In genomic region chr13:40730651-40731178, GRCm38 (mm10) we compare ENCODE assay signal across 7 mouse cellular contexts. TPM values are rescaled to one million over a fixed set of nuclear protein-coding genes. Genes with fewer than 3 reads are reported as not detected.
DNase-seq lines count a peak whose midpoint lies in the region; ATAC-seq and TF ChIP-seq lines count a peak whose summit lies in the region.

No protein-coding gene starts in this region.

- no peak overlapping the region; the same call in 1 of the 2 replicates for H3K9ac ChIP-seq in heart, embryonic 16.5 days (ENCODE audit: low read length)
- peak overlapping the region; percentile 83 for H3K9ac ChIP-seq in limb, embryonic 12.5 days (replicated peaks)

- ATAC-seq in heart, embryonic 16.5 days (replicated peaks; ENCODE audit: extremely low read depth, insufficient read depth, low FRiP score) = no peak
- ATAC-seq in limb, embryonic 12.5 days (ENCODE audit: insufficient number of reproducible peaks, insufficient read depth, low FRiP score, low TSS enrichment, low read depth) = peak; percentile 66

- DNase-seq in thymus, postnatal 0 days (ENCODE audit: low spot score) = peak; percentile 45
- DNase-seq in thymus, postnatal 10 days (ENCODE audit: low spot score in 2 of 2) = no peak
- DNase-seq in naive thymus-derived CD4-positive, alpha-beta T cell, adult 2 months (ENCODE audit: low read depth) = peak; percentile 48
- no peak for DNase-seq in frontal cortex, postnatal 36 days (ENCODE audit: low spot score in 2 of 2)

- no peaks in the 10 kb centered on the region for H3K9me3 ChIP-seq in heart, embryonic 16.5 days (replicated peaks; ENCODE audit: control insufficient read depth, low read length)
- no peaks in the 10 kb centered on the region for H3K9me3 ChIP-seq in limb, embryonic 12.5 days

- H3K4me1 ChIP-seq in cortical plate, adult 2 months (ENCODE audit: control insufficient read depth, insufficient read depth, low read length) = no peaks in the 10 kb centered on the region
- H3K4me1 ChIP-seq in heart, embryonic 16.5 days (ENCODE audit: control insufficient read depth, insufficient read depth, low read length) = peaks cover 22% of the 10 kb centered on the region
- peaks cover 41% of the 10 kb centered on the region for H3K4me1 ChIP-seq in limb, embryonic 12.5 days (replicated peaks)

- H3K4me2 ChIP-seq in heart, embryonic 16.5 days (ENCODE audit: low read depth, low read length) = peak overlapping the region; percentile 87
- peak overlapping the region; percentile 77 for H3K4me2 ChIP-seq in limb, embryonic 12.5 days

- no peaks in the 10 kb centered on the region for H3K36me3 ChIP-seq in heart, embryonic 16.5 days (ENCODE audit: control insufficient read depth, insufficient read depth)
- no peaks in the 10 kb centered on the region for H3K36me3 ChIP-seq in limb, embryonic 12.5 days

- WGBS in heart, embryonic 16.5 days = under 1% methylated on average over 35 of the region's 41 CpGs
- WGBS in limb, embryonic 12.5 days = under 1% methylated on average over 32 of the region's 41 CpGs

- H3K27me3 ChIP-seq in heart, embryonic 16.5 days (ENCODE audit: control insufficient read depth, insufficient read depth, low read length) = peaks cover 70% of the 10 kb centered on the region
- H3K27me3 ChIP-seq in limb, embryonic 12.5 days = peaks cover 81% of the 10 kb centered on the region

- no peak for TF ChIP-seq POLR2A in cortical plate, adult 2 months (IDR thresholded peaks at IDR 0.05; ENCODE audit: extremely low read depth, insufficient read depth, low read length)

- TF ChIP-seq CTCF in cortical plate, adult 2 months (IDR thresholded peaks at IDR 0.05; ENCODE audit: extremely low read depth, insufficient read depth, low read length) = no peak

- H3K27ac ChIP-seq in cortical plate, adult 2 months (ENCODE audit: insufficient read depth, low read length) = no peak overlapping the region
- H3K27ac ChIP-seq in heart, embryonic 16.5 days (ENCODE audit: low read length) = no peak overlapping the region
- peak overlapping the region; percentile 90 for H3K27ac ChIP-seq in limb, embryonic 12.5 days

- H3K4me3 ChIP-seq in cortical plate, adult 2 months (ENCODE audit: insufficient read depth, low read length) = peak overlapping the region; percentile 26
- H3K4me3 ChIP-seq in heart, embryonic 16.5 days (ENCODE audit: low read length) = peak overlapping the region; percentile 63
- peak overlapping the region; percentile 56 for H3K4me3 ChIP-seq in limb, embryonic 12.5 days (replicated peaks)

RNA-seq across cellular contexts. Expression of gene Tfap2a, which starts 7.5 kb away (rescaled TPM):
- polyA plus RNA-seq in thymus, postnatal 0 days (2015; fragmentation: Nextera tagmentation; extraction: Ambion mirVana) = 0.08 and 0.09 TPM in 2 replicates
- polyA plus RNA-seq in cortical plate, adult 2 months (2012; rRNA removed) = 0.15 and 0.23 TPM in 2 replicates
- polyA plus RNA-seq in heart, embryonic 16.5 days (2015; fragmentation: Nextera tagmentation; extraction: Ambion mirVana) = 0.05 and 0.07 TPM in 2 replicates
- polyA plus RNA-seq in limb, embryonic 12.5 days (2016; fragmentation: Nextera tagmentation; extraction: Ambion mirVana) = 10.1 and 11.3 TPM in 2 replicates

Comparison
In these comparisons a context has a peak if more than half of its experiments do, and no peak if none do; other contexts are left out.
1. DNase-seq: peak in thymus, postnatal 0 days (single experiment) and naive thymus-derived CD4-positive, alpha-beta T cell, adult 2 months (single experiment); none in thymus, postnatal 10 days (0 of 2) and frontal cortex, postnatal 36 days (0 of 2).
2. Peak in every context shown above with its lines, with median percentiles within 50 percentile points of each other: H3K4me3 ChIP-seq.